Mouse (Mus musculus) ovary, postnatal 10 days (tissue): Measurements from ENCODE around the gene Kcne4.
"Not testable (repeated sequence)": the region's sequence is repeated elsewhere in the genome, so short reads cannot be mapped to it uniquely, and the experiment has no call there.

ENCODE experiments used
- DNase-seq: peaks from one replicate; pipeline ENCODE4 v3.0.0; 2022; ENCODE audit warnings: low spot score

The Kcne4 gene

DNA sequence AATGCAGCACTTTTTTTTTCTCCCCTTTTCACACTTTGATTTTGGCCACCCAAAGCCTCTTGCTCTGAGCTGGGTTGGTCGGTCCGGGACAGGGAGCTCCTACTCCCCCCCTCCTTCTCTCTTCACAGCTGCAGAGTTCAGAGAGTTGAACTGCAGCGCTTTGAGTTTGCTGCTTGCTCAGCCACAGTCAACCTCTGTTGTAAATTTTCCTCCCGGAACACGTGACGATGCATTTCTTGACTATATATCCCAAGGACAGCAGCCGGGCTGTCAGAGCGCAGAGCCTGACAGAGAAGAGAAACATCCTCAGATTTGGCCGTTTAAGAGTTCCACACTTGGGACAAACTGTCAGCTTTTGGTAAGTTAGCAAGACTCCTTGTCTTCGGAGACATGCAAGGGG, at the start of gene Kcne4:
TSS of gene Kcne4 (plus strand) at position 120 of the 400 bp plus-strand sequence.
- DNase-seq, result no peak

DNA sequence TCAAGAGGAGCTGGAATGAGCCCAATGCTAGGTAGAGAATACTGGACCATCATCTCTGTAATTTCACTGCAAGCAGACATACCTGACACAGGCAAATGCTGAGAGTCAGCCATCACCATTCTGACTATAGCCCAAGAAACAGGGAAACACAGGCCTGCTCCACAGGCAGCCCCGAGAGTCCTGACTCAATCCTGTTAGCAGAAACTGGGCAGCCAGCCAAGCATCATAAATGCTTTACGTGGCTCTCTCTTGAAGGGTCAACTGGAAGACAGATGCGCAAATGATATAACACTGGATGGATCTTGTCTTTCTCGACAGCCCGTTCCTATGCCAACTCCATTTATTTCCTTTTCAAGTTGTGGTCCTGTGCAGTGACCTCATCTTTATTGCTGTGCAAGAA, 34.7 kb upstream of the Kcne4 start:
- DNase-seq, result no peak

DNA sequence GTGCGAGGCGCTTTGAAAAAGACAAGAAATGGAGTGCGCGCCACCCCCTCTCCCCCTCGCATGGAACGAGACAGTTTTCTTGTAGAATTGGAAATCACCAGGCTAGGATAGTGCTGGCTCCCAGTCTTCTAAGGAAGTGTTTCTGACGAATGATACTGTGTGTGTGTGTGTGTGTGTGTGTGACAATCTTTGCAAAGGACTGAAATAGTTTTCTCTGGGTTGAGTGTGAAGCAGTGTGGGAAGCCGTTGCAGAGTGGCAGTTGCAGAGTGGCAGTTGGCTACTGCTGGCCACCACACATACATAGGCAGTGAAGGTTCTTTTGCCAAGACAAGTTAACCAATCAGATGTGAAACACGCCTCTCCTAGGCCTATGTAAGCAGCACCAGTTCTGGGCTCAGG, 31.6 kb upstream of the Kcne4 start:
- not testable (repeated sequence) for DNase-seq

DNA sequence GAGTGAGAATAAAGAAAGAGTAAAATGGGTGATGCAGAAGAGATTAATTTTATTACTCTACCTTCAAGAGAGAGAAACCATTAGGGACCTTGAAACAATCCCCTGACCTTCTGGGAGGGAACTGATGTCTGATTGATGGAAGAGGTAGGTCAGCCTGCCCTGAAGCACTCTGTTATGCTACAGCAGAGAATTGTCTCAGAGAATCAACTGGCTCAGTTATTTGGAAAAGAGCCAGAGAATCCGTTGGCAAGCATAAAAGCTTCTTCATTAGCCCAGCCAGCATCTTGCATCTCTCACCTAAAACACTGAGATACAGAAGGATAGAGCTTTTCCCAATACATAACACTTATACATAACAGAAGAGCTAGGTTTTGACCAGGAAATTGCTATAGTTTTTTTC, 26.8 kb upstream of the Kcne4 start:
- no peak for DNase-seq

DNA sequence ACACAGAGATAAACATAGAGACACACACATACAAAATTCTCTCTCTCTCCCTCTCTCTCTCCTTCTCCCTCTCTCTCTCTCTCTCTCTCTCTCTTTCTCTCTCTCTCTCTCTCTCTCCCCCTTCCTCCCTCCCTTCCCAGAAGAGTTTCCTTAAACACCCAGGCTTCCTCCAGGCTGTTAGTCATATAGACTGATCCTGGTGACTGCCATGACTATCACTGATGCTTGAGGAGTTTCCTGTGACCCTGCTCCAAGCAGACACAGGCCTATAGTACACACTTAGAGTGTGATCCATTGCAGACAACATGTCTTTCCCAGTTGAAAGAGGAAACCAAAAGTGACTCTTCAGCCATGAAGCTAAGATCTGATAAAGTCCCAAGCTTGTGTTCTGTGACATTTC, 9.1 kb upstream of the Kcne4 start:
- no peak for DNase-seq

DNA sequence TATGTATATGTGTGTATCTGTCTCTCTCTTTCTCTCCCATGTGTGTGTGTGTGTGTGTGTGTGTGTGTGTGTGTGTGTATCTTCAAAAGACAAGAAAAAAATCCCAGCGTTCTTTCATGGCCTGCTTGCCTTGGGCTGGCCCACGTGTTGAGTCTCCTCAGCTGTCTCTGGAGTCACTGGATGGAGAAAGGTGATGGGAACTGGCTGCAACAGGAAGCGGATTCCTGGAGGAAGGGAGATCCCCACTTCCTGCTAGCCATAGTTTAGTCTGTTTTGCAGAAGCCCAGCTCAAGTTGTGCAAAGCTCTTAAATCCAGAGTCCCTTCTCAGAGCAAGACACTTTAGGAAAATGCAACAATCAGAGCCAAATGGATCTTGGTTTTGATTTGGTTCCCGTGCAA, 6.7 kb upstream of the Kcne4 start:
- DNase-seq, result no peak

DNA sequence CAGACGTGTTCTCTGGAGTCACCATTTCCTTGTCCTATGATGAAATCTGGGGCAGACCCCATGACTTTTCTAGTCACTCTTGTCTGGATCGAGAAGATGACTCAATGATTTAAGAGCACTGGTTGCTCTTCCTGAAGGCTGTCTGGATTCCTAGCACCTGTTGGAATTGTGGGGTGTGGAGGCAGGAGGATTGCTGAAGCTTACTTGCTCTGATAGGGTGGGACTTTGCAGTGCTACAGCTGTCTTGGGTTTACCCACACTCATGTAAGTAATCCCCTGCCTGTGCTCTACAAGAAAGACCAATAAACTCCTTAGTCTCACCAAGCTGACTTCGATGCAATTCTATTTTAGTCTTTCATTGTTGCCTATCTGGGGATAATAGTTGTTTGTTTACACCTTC, 5.7 kb upstream of the Kcne4 start:
- no peak for DNase-seq

DNA sequence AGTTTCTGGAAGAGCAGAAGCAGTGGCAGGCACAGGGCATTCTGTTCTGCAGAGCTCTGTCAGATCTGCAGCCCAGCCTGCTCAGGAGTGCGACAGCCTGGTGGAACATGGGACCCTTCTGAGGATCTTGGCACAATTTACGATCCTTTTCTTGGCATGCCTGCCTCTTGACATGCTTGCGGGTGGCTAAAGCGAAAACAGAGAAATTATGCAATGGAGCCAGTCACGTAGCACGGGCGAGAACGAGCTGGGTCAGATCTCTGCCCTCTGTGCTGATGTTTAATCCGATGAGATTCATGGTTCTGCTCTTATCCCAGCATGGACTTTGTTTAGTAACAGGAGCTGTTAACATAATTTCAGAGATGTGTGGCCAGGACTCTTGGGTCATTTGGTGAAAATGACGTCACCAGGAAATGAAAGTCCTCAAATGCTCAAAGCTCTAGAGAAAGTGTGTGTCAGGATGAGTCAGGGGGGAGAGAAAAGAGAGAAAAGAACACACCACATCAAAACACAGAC, 4.5 kb upstream of the Kcne4 start:
- DNase-seq, result no peak

DNA sequence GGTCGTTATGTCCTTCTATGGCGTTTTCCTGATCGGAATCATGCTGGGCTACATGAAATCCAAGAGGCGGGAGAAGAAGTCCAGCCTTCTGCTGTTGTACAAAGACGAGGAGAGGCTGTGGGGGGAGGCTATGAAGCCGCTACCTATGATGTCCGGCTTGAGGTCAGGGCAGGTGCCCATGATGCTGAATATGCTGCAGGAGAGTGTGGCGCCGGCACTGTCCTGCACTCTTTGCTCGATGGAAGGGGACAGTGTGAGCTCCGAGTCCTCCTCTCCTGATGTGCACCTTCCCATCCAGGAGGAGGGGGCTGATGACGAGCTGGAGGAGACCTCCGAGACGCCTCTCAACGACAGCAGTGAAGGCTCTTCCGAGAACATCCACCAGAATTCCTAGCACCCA, 1.2 kb downstream of the Kcne4 start:
- no peak for DNase-seq

DNA sequence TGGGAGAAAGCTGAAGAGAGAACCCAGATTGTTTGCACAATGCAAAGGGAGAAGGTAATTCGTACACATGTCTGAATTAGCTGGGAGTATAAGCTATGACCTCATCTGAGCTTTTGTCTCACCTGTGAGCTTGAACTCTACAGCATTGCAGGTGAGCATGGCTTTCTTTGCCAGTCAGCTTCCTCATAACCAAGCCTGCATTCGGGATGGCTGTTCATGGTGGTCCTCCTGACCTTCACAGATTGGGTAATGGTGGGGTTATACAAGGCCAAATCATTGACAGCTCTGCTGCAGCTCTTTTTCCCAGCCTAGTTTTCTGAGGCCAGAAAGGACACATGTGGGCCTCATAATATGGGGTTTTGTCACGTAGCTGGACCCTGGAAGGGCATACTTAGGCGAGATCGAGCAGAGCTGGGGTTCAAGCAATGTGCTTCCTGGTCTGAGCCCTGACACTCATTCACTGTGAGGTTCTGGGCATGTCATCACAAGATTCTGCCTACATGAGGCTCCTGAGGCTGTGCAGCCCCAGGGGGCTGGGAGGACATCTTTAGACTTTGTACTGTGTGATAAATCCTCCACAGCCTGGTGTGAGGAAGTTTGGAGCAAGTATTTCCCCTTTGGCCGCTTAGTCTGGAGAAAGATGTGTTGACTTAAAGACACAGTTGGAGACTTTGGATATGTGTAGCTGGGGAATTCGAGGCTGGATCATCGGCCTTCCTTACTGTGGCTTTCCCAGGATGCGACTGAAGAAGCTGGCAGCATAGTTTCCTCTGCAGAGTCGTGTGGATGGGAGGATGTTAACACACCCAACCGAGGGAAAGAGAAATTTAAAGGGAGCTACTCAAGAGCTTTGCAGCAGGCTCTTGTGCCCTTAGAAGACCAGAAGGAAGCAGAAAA, 2.3 kb downstream of the Kcne4 start:
- no peak for DNase-seq

DNA sequence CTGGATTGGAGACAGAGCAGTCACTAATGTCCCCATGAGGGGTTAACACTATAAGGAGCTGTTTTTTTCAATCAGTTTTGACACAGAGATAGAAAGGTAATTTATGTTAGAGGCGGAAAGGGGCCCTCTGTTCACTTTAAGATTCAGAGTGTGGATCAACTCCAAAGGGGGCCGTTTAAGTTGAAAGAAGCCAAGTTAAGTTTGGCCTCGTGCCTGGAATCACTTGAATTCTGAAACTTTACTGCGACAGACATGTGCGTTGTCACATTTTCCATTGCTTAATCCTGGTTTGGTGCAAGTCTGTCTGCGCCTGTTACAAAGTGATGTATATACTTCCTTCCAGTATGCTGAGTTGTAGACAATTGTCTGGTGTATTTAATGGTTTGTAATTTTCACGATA, 3.0 kb downstream of the Kcne4 start:
- DNase-seq, result no peak

DNA sequence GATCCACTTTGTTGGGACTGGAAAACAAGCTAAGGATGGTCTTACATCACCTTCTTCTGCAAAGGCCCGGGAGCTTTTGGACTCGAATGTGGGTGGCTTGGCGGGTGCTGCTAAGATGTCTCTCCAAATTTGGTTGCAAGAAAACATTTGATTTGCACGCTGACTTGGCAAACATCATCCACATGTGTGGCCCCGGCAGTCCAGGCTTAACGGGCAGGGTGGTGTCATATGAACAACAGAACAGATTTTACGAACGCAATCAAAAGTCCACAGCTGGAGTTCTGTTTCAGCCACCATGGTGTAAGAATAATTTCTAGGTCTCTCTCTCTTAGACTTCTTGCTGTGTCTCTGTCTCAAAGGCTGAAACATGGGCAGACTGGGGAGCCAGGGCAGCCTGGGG, 3.6 kb downstream of the Kcne4 start:
- DNase-seq, result no peak

DNA sequence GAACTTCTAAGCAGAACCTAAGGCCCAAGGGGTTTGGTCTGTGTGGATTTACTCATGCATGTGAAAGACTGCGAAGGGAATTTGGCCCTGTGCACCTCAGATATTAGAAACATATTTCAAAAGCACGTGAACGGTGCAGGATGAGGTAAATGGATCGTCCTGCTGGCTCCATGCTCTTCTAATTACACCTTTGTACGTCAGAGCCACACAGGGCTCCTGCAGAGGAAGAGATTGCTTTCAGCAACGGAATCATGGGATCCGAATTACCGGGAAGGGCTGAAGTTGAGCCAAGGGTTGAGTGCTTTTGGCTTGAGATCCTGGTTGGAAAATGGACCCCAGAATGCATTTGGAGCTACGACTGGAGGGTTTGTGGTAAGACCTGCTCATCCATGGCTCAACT, 4.6 kb downstream of the Kcne4 start:
- DNase-seq, result no peak

DNA sequence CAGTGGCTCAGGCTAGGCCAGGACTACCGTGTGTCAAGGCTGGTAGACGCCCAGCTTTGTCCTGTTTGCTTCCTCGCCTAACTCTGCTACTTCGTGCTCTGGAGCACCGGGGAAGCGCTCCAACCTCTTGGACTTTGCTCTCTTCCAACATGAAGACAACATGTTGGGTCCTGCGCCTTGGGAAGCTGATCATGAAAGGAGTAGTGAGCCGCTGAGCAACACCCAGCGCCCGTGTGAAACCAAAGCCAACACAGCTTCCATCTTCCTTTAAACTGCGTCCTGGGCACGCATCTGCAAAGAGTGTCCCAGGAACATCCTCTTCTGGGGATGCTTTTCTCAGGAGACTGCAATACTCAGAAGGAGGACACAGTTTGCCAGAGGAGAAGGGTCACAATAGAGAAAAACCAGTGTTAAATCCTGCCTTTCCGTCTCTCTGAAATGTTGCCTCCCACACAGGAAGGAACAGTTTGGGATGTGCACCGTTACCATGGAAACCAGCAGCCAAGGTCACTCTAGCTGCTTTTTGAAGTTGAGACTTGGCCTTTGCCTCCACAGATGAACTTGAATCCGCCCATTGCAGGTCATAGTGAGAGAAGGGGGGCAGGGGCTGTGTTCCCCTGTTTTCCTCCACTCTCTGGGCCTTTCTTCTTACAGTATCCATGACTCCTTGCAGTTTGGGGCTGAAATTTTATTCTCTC, 5.3 kb downstream of the Kcne4 start:
- DNase-seq, result no peak

DNA sequence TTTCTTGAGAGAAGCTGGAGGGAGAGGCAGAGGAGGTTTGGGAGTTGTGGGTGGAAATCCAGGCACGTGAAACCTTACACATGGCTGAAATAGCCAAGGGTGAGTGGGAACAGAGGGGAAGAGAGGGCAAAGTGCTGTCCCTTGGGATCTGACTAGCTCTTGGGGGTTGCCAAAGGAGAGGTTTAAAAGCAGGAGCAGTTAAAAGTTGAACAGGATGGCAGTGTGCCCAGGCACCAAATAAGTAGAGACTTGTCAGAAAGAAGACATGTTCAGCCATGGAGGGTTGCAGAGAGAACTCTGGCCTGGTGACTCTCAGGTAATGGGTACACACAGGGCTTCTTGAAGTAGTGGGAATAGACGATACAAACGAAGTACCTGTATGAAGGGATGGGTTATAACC, 8.7 kb downstream of the Kcne4 start:
- DNase-seq, result no peak

DNA sequence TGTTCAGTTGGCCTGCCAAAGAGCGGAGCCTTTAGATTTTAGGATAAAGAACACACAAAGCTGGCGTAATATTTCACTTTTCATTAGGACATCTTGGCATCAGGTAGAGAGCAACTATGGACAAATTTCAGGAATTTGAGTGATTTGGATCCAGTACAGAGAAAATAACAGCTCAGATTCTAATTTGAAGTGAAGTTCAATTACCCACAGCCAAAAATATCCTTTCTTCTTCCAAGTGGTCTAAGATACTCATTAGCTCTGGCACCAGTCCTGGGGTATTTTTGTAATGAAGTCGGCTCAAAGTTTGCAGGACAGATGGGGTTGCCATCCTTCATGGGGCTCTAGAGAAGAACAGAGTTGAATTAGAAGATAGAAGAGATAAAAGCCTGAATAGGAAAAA, 21.9 kb downstream of the Kcne4 start:
- no peak for DNase-seq

DNA sequence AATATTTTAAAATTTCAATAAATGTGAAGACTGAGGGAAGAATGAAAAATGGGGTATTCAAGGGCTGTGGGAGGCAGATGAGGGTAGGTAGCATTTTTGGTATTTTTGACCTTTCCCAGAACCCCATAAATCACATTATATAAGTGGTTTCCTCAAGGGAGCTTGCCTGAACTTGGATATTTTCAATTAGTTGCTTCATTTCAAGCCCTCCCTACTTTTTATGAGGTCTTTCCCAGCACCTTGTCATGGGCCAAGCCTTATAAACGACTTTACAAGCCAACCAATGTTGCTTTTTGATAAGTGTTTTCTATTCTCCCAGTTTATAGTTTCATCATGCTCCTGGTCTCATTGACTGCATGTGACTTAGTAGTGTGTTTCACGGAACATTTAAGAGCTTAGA, 24.2 kb downstream of the Kcne4 start:
- no peak for DNase-seq

DNA sequence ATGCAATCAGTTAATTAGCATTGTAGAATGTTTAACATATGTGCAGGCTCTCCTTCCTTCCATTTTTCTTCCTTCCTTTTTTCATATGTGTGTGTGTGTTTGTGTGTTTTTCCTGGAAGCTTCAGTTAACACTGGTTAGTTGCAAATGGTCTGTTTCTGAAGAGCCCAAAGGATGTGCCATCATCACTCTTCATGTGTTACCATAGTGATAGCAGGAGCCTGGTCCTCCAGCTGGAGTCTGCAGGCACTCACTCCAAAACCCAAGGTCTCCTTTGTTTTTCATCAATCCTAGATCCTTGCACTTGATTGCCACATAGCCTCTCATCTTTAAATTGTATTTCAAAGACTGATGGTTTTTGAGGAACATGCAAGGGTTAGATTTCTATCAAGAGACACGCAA, 29.1 kb downstream of the Kcne4 start:
- DNase-seq, result no peak

DNA sequence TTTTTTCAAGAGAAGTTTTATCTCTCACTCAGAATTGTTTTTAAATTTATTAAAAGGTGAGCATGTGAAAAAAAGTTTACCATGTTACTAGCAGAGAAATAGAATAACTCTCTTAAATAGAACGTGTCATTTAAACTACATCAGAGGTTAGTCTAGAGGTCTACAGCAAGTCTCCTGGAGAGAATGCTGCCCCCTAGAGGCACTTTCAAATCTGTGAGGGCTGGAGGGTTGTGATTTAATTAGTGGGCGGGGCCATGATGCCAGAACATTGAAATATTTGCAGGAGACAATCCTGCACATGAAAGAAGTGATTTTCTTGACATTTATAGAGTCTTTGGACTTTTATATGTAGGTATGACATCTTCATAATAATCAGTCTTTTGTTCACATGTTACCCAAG, 29.9 kb downstream of the Kcne4 start:
- no peak for DNase-seq

DNA sequence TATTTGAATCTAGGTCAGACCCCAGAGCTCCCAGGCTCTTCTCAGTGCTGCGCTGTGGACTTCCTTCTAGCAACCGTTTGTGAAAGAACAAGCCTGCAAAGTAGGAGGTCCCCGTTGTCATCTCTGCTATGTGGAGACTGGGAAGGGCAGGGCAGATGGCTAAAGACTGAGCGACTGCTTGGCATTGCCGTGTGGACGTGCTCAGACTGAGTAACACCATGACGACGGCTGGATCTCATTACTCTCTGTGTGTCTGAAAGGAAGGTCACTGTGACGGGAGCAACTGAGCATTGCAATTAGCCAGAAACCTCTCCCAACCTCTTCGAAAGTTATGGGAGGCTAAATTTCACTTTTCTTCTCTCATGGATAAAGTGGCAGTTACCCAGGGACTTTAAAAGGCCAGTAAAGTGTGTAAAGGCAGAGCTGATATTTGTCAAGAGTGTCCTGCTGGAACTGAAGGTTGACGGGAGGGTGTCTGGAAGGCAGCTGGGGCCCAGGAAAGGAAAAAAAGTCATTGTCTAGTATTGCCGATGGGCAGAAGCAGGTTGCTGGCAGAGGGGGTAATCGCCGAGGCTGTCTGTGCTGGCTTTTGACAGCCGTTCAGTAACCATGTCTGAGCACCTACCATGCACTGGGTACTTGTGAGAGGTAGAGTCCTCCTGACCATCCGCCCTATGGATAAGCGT, 36.0 kb downstream of the Kcne4 start:
- no peak for DNase-seq

DNA sequence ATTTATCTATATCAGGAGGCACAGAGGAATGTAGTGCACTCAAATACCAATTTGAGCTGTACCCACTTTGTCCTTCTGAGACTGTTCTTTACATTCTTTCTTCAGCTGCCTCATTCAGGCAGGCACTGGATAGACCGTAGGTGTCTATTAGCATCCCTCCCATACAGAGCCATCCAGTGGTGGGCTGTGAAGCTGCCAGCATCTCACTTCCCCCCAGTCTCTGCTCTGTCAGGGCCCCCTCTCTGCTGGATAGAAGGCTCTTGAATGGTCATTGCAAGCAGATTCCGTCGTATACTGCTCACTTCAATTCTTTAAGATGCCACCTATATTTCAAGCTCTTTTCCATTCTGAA, 36.5 kb downstream of the Kcne4 start:
- no peak for DNase-seq

DNA sequence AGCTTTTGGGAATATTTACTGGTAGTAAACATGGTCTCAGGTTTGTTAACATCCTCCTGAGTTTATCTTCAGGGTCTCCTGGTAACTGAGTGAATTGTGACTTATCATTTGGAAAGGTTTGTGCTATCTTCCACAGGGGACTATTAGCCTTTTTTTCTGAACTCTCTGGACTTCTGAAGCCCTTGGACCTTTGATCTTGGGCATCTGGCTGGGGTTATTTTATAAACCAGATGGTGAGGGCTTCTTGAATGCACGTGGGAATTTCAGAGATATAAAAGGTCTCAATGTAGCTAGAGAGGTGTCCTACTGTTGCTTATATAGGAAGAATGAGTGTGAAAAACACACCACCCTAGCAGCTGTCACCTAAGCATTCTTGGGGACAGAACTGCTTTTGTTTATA, 37.7 kb downstream of the Kcne4 start:
- DNase-seq, result no peak

DNA sequence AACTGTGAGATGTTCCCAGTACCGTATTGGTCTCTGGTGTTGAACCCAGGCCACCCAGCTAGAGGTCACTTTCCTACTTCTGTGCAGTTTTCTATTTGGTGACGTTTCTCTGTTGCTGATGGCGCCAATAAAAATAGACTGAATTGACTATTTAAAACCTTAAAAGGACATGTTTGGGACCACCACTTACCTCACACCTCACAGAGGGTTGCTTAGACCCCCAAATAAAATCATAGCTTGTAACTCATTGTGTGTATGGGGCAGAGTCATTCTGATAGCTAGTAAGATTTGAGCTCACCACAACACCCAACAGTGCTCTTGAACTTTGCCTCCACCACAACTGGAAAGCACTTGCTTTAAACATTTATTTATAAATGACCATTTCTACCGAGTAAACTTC, 43.0 kb downstream of the Kcne4 start:
- no peak for DNase-seq
